Mouse (Mus musculus): ENCODE results near the gene Kank2. TPM values are rescaled to one million over a fixed set of nuclear protein-coding genes. Genes with fewer than 3 reads are reported as not detected.

The Kank2 gene
- polyA plus RNA-seq, 1 experiment from 2014 or later, result 6.7 TPM

Small RNA genes lying within 50 kb of the gene (microRNA-seq; reads per million reads assigned to microRNA genes)
- gene Mir7083 (ENCODE audit: borderline number of aligned reads), result 2.5 reads per million

Other genes starting within 250 kb of the Kank2 start
- 35.2 and 41.5 TPM in 2 replicates for gene Timm29, start 206.0 kb downstream of the Kank2 start, polyA plus RNA-seq (2014; fragmentation: Nextera tagmentation; extraction: Ambion mirVana)
- 15.5 and 16.5 TPM in 2 replicates for gene Yipf2, start 205.9 kb downstream of the Kank2 start, polyA plus RNA-seq (2014; fragmentation: Nextera tagmentation; extraction: Ambion mirVana)
- 86.1 and 86.6 TPM in 2 replicates for gene Smarca4, start 182.6 kb downstream of the Kank2 start, polyA plus RNA-seq (2014; fragmentation: Nextera tagmentation; extraction: Ambion mirVana)
- 18.8 and 23.9 TPM in 2 replicates for gene Ldlr, start 75.3 kb downstream of the Kank2 start, polyA plus RNA-seq (2014; fragmentation: Nextera tagmentation; extraction: Ambion mirVana)
- 151 and 170 TPM in 2 replicates for gene Spc24, start 38.4 kb downstream of the Kank2 start, polyA plus RNA-seq (2014; fragmentation: Nextera tagmentation; extraction: Ambion mirVana)
- gene Angptl8, start 36.8 kb upstream of the Kank2 start, polyA plus RNA-seq (2014; fragmentation: Nextera tagmentation; extraction: Ambion mirVana), result 16.1 and 17.4 TPM in 2 replicates
- gene Dock6, start 53.9 kb upstream of the Kank2 start, polyA plus RNA-seq (2014; fragmentation: Nextera tagmentation; extraction: Ambion mirVana), result 14.9 and 21.6 TPM in 2 replicates
- gene Rab3d, start 119.4 kb upstream of the Kank2 start, polyA plus RNA-seq (2014; fragmentation: Nextera tagmentation; extraction: Ambion mirVana), result 5.7 and 7.3 TPM in 2 replicates
- 2.2 and 2.9 TPM in 2 replicates for gene Ccdc159, start 128.7 kb upstream of the Kank2 start, polyA plus RNA-seq (2014; fragmentation: Nextera tagmentation; extraction: Ambion mirVana)
- gene Tmem205, start 128.8 kb upstream of the Kank2 start, polyA plus RNA-seq (2014; fragmentation: Nextera tagmentation; extraction: Ambion mirVana), result 45.0 and 51.0 TPM in 2 replicates
- gene Plppr2, start 138.3 kb upstream of the Kank2 start, polyA plus RNA-seq (2014; fragmentation: Nextera tagmentation; extraction: Ambion mirVana), result 6.1 and 7.2 TPM in 2 replicates
- 9.8 and 11.9 TPM in 2 replicates for gene Swsap1, start 157.0 kb upstream of the Kank2 start, polyA plus RNA-seq (2014; fragmentation: Nextera tagmentation; extraction: Ambion mirVana)
- gene Epor, start 164.8 kb upstream of the Kank2 start, polyA plus RNA-seq (2014; fragmentation: Nextera tagmentation; extraction: Ambion mirVana), result 131 TPM in 2 replicates
- 0.34 and 0.55 TPM in 2 replicates for gene Rgl3, start 190.7 kb upstream of the Kank2 start, polyA plus RNA-seq (2014; fragmentation: Nextera tagmentation; extraction: Ambion mirVana)
- gene Ccdc151, start 203.9 kb upstream of the Kank2 start, polyA plus RNA-seq (2014; fragmentation: Nextera tagmentation; extraction: Ambion mirVana), result 0.23 and 0.29 TPM in 2 replicates
- 89.4 and 89.5 TPM in 2 replicates for gene Prkcsh, start 204.1 kb upstream of the Kank2 start, polyA plus RNA-seq (2014; fragmentation: Nextera tagmentation; extraction: Ambion mirVana)

All from liver, embryonic 11.5 days (tissue).